Mouse (Mus musculus) adrenal gland, postnatal 25 days (tissue): Measurements from ENCODE around the gene St6galnac3. TPM values are rescaled to one million over a fixed set of nuclear protein-coding genes. Genes with fewer than 3 reads are reported as not detected.

Experiments used
- DNase-seq: peaks from one replicate; pipeline ENCODE4 v3.0.0; 2021; ENCODE audit warnings: mixed read lengths
- total RNA-seq: library from RNA; stranded (reverse); gene quantifications from 2 replicates; pipeline ENCODE4 v1.2.3, GENCODE M21; 2021

St6galnac3 gene
- total RNA-seq, 1 experiment from 2014 or later, result 10.4 TPM

- DNase-seq, result no peak
Measured at GRCm38 (mm10) chr3:153200801-153201200, 524.2 kb downstream of the St6galnac3 start.

GRCm38 (mm10) chr3:153200076-153200475, 524.9 kb downstream of the St6galnac3 start:
- no peak for DNase-seq

GRCm38 (mm10) chr3:153199251-153199650, 525.7 kb downstream of the St6galnac3 start:
- no peak for DNase-seq

GRCm38 (mm10) chr3:153198514-153198913, 526.5 kb downstream of the St6galnac3 start:
- DNase-seq, result no peak

- DNase-seq, result no peak
Measured at GRCm38 (mm10) chr3:153193025-153193424, 531.9 kb downstream of the St6galnac3 start.

GRCm38 (mm10) chr3:153190742-153191141, 534.2 kb downstream of the St6galnac3 start:
- DNase-seq, result no peak

GRCm38 (mm10) chr3:153189685-153190467, 535.1 kb downstream of the St6galnac3 start:
- DNase-seq, result no peak

GRCm38 (mm10) chr3:153188224-153188623, 536.8 kb downstream of the St6galnac3 start:
- DNase-seq, result no peak

GRCm38 (mm10) chr3:153185117-153185516, 539.9 kb downstream of the St6galnac3 start:
- DNase-seq, result no peak

- no peak for DNase-seq
Measured at GRCm38 (mm10) chr3:153181242-153181641, 543.7 kb downstream of the St6galnac3 start.

- DNase-seq, result no peak
Measured at GRCm38 (mm10) chr3:153176749-153177148, 548.2 kb downstream of the St6galnac3 start.

GRCm38 (mm10) chr3:153176325-153176724, 548.6 kb downstream of the St6galnac3 start:
- DNase-seq, result no peak

GRCm38 (mm10) chr3:153174336-153175033, 550.5 kb downstream of the St6galnac3 start:
- DNase-seq, result no peak

- no peak for DNase-seq
Measured at GRCm38 (mm10) chr3:153173567-153173966, 551.4 kb downstream of the St6galnac3 start.

GRCm38 (mm10) chr3:153170146-153170545, 554.8 kb downstream of the St6galnac3 start:
- no peak for DNase-seq

- no peak for DNase-seq
Measured at GRCm38 (mm10) chr3:153169744-153170143, 555.2 kb downstream of the St6galnac3 start.

- no peak for DNase-seq
Measured at GRCm38 (mm10) chr3:153161676-153162075, 563.3 kb downstream of the St6galnac3 start.

GRCm38 (mm10) chr3:153160683-153161082, 564.3 kb downstream of the St6galnac3 start:
- no peak for DNase-seq

- peak; percentile 37 for DNase-seq
Measured at GRCm38 (mm10) chr3:153148887-153149286, 576.1 kb downstream of the St6galnac3 start.
